Mouse (Mus musculus) layer of hippocampus, adult 18-20 months (tissue): Measurements from ENCODE around the gene Rab4a. TPM values are rescaled to one million over a fixed set of nuclear protein-coding genes. Genes with fewer than 3 reads are reported as not detected.

ENCODE experiments used
- DNase-seq, 2 experiments: peaks; one replicate each; pipeline ENCODE4 v3.0.0; 2022; ENCODE audit warnings: low spot score in 2 of 2
- total RNA-seq, 2 experiments: library from RNA; stranded (reverse); gene quantifications; 2 replicates each; pipeline ENCODE4 v1.2.3; 2021

Gene Rab4a
- total RNA-seq, 2 experiments from 2014 or later, result 42.6 to 44.8 TPM

DNA sequence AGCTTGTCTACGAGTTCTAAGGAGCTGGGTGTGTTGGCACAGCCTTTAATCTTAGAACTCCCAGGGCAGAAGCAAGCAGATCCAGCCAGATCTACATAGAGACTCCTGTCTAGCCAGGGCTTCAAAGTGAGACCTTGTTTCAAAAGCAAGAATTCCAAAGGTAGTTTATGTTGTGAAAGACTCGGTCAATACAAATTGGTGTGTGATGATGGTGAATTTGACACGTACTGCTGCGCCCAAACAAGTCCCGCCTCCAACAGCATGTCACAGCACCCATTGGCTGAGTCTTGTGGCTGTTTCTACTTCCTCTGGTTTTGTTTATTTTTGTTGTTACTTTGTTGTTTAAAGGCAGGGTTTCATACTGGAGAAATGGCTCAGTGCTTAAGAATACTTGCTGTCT lies 6.4 kb downstream of the Rab4a start:
- DNase-seq, result no peak

GRCm38 (mm10) chr8:123813173-123813891 lies 7.5 kb downstream of the Rab4a start:
- no peak for DNase-seq

GRCm38 (mm10) chr8:123813892-123814266 lies 8.1 kb downstream of the Rab4a start:
- DNase-seq, result no peak

GRCm38 (mm10) chr8:123815325-123815724 lies 9.5 kb downstream of the Rab4a start:
- DNase-seq, result no peak

DNA sequence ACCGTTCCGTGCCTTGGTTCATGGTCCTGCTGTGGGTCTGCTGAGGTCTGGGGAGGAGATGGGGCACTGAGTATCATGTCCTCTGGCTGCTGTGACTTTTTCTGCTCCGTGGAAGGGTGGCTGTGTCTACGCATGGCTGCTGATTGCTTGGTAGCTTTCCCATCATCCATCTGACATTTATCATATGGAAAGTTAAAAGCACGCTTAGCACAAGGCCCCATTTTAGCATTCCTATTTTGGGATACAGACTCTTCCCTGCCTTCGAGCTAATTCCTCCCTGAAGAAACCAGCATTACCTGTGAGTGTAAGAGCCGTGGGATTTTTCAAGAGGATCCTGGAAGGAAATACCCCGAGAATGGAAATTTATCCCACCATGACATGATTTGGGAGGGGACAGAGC lies 11.2 kb downstream of the Rab4a start:
- no peak for DNase-seq

DNA sequence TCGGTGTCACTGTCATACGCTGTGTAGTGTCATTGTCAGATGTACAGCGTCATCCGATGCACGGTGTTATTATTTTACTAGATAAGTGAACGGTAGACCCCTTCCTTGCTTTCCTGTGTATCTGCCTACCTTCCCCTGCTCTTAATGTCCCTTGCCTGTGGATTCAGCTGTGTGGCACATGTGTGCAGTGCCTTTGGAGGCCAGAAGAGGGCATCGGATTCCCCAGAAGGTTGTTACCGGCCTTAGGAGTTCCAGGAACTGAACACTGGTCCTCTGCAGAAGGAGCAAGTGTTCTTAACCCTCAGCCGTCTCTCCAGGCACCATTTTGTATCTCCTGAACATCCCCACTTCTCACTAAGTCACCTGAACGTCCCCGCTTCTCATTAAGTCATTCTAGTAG lies 12.0 kb downstream of the Rab4a start:
- no peak for DNase-seq

- DNase-seq, result no peak
Measured at GRCm38 (mm10) chr8:123819683-123820610, 14.2 kb downstream of the Rab4a start.

DNA sequence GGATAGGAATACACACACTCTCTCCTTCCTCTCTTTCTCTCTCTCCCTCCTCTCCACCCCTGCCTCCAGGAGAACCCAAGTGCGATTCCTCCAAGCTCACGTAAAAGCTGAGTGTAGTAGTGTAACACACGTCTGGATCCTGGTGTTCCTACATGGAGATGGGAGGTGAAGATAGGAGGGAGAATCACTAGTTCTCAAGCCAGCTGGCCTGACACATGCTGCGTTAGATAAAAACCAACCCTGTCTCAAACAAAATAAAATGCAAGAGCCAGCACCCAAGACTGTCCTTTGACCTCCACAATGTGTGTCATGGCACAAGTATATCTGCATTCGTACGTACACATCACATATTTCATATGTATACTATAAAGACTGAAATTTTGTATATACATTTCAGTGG lies 15.0 kb downstream of the Rab4a start:
- no peak for DNase-seq

- DNase-seq, result no peak
Measured at GRCm38 (mm10) chr8:123823111-123823510, 17.3 kb downstream of the Rab4a start.

DNA sequence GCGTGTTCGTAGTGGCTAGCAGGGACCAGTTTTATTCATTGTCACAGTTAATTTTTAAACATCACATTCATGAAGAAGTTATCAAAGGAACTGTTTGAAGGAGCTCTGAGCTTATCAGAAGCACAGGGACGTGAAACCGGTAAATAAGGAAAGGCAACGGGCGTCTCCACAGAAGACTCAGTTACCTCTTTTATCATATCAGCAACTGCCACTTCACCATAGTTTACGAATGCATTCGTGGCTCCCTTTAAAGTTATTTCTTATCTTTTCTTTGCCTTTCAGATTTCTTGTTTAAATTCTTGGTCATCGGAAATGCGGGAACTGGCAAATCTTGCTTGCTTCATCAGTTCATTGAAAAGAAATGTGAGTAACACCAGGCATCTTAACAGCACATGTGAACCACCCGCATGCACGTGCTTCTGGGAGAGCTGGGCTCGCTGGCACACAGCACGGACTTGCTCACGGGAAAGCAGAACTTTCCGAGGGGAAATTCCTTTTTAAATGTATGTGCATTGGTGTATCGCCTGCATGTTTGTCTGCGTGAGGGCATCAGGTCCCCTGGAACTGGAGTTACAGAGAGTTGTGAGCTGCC lies 17.8 kb downstream of the Rab4a start:
- no peak for DNase-seq

DNA sequence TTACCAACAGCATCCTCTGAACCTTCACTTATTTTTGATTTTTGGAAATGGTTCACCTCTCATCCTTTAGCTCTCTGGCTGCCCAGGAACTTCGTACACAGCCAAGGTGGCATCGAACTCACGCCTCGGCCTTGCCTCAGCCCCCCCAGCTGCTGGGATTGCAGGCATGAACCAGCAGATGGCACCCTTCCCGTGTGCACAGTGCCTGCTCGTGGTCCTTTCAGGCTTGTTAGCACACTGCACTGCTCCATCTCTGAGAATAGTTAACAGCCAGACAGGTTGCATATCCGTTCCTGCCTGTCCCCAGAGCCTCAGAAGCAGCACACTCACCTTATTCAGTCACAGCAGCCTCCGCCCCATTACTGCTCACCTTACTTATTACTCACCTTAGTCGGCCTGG lies 20.2 kb downstream of the Rab4a start:
- DNase-seq, result no peak

DNA sequence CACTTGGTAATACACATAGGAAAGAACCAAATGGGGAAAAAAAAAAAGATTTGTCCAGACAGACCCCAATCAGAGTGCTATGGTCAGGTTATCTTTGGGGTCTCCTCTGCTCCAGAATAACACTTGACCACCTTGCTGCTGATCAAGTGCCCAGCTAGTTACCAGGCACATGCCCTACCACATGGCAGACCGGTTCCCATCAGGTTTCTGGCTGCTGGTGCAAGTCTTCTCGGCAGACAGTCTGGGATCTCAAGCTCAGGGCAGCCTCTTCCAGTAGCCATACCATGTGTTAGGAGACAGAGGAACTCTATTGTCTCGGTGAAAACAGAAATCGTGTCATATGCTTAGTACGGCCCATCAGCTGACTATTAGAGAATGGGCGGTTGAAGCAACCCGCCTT lies 21.0 kb downstream of the Rab4a start:
- no peak for DNase-seq

GRCm38 (mm10) chr8:123827523-123827922 lies 21.7 kb downstream of the Rab4a start:
- DNase-seq, result no peak

DNA sequence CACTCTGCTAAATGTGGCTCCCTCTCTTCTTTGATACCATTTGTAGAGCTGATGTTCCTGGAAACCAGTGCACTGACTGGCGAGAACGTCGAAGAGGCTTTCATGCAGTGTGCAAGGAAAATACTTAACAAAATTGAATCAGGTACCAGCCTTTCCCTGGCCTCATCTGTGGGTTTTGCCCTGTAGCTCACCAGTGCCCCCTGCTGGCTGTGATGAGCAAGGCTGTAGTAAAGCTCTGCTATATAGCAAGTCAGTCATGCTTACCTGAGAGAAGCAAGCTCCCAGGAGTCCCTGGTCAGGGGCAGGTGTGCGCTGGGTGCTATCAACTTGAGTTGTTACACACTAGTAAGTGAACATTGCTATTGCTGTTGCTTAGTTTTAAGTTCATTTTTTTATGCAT lies 27.0 kb downstream of the Rab4a start:
- no peak for DNase-seq

DNA sequence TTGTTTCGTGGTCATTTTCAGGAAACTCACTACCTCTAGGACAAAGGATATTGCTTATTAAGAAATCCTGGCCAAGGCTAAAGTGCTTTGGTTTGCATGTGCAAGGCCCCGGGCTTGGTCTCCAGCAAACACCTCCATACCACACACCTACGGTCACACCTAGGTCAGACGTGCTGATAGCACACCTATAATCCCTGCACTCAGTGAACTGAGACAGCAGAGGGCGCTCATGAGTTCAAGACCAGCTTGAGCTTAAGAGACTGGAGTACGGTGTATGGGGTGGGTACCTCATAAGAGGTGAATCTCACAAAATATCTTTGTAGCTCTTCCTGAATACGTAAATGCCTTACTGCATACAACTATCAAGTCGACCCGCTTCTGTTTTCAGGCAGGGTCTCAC lies 29.7 kb downstream of the Rab4a start:
- peak in 1 of 2 experiments; percentile 77 for DNase-seq

DNA sequence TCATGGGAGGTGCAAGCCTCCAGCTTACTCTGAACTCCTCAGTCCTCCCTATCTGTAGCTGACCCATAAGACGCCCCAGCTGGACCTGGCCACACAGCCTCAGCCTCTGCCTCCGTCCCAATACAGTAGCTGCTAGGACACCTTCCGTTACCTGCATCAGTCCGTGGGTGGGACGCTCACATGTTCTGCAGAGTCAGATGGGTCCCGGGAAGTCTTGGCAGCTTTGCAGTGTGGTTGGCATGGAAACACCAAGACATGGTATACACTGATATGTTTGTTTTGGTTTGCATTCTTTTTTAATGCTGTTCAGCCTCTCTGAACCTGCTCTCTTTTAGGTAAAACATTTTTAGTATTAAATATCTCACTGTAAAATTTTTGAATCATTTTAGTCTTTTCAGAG lies 30.6 kb downstream of the Rab4a start:
- peak; percentile 48 to 66 for DNase-seq

DNA sequence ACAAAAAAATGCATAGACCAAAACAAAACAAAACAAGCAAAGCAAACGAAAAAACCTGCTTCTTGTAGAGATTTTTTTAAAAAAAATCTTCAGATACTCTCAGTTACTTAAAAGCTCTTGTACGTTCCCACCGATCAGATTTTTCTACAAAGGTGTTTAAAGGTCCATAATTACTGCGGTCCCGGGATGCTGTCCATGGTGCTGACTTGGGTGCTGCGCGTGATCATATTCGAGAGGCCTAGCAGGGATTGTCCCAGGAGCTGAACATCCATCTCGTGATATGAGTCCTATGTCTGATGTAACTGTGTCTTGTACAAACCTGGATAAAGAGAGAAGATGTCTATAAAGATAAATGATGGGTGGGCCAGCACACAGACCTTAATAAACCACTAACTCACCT lies 32.7 kb downstream of the Rab4a start:
- no peak for DNase-seq

DNA sequence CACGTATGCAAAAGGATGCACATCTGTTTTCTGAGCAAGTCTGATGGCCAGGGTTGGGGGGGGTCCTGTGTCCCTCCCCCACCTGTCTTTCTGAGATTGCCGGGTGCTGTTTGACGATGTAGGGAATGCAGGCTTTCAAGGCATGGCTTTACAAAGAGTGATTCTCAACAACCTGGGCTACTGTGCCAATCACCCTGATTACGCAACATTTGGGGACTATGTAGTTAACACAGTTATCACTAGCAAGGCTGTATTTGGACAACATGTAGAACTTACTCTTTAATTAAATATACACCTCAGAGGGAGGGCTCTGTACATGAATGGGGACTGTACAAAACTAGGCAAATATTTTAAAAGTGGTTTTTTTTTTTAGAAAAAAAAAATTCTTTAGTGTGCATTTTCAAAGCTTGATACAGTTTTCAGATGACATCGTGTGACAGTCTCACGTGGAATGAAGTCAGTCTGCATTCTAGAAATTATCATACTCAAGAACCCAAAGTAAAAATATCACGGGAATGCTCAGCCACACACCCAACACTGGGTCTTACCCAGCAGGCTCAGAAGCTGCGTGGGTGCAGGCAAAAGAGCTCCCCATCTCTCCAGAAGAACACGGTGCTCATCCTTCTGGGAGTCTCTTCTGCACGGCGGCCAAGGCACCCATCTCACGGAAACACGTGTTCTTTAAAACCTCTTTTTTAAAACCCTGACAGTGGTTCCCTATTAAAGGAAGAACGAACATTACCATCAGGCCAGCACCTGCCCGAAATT lies 35.0 kb downstream of the Rab4a start:
- peak in 1 of 2 experiments; percentile 83 for DNase-seq

- DNase-seq, result no peak
Measured at GRCm38 (mm10) chr8:123842086-123842485, 36.3 kb downstream of the Rab4a start.

- no peak for DNase-seq
Measured at GRCm38 (mm10) chr8:123844341-123844740, 38.6 kb downstream of the Rab4a start.

DNA sequence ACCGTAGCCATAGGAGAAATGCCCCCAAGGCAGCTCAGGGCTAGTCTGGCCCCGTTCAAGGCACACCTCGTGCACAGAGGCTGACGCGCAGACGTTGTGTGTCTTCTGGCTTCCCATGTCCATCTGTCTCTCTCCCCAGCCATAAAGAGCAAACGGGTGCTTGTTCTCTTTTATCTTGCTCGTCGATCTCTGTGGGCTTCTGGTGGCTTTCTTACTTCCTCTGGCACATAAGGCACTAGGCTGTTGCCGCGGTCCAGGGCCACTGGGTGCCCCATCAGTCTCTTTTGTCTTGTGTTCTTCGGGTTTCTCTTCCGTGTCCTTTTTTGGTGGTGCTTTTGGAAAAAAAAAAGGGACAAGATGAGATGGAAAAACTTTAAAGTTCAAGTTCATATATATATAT lies 39.3 kb downstream of the Rab4a start:
- DNase-seq, result no peak
